Mouse (Mus musculus): ENCODE results near the gene Cib3. TPM values are rescaled to one million over a fixed set of nuclear protein-coding genes. Genes with fewer than 3 reads are reported as not detected.

Gene Cib3
- total RNA-seq, 2 experiments from 2014 or later: not detected

DNA sequence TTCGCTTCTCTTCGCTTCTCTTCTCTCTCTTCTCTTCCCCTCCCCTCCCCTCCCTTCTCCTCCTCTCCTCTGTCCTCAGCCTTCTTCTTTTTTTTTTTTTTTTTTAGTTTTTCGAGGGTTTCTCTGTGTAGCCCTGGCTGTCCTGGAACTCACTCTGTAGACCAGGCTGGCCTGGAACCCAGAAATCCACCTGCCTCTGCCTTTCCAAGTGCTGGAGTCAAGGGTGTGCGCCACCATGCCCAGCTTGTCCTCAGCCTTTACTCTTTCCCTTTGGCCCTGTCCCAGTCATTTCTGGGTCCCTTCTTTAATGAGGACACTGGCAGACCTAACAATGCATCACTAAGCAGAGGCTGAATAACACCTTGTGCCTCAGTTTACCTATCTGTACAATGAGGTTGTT, 899 bp upstream of the Cib3 start, which contains the start of gene Gm11034:
Gene Gm11034 (minus strand): TSS at position 101 of the 400 bp plus-strand sequence.
- no peak for ATAC-seq (replicated peaks; ENCODE audit: low FRiP score, low TSS enrichment, poor library complexity, severe bottlenecking)

DNA sequence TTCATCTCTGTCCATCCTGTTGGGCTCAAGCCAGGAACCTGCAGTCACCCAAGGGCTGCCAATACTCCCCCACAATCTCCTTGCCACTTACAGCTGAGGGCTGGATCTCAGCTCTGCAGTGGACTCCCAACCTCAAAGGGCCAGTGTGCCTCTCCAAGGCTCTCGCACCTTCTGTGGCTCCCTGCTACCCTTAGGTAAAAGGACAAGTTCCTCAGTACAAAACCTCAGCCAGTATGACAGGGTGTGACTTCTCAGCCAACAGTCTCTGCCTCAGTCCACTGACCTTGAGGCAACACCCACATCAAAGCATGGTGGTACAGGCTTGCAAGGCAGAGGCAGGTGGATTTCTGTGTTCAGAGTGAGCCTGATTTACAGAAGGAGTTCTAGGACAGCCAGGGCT, 791 bp downstream of the Cib3 start:
- ATAC-seq (replicated peaks; ENCODE audit: low FRiP score, low TSS enrichment, poor library complexity, severe bottlenecking): no peak

GRCm38 (mm10) chr8:72210710-72211109, 1.9 kb downstream of the Cib3 start:
- ATAC-seq (replicated peaks; ENCODE audit: low FRiP score, low TSS enrichment, poor library complexity, severe bottlenecking): no peak

GRCm38 (mm10) chr8:72210222-72210621, 2.4 kb downstream of the Cib3 start:
- ATAC-seq (replicated peaks; ENCODE audit: low FRiP score, low TSS enrichment, poor library complexity, severe bottlenecking): no peak

DNA sequence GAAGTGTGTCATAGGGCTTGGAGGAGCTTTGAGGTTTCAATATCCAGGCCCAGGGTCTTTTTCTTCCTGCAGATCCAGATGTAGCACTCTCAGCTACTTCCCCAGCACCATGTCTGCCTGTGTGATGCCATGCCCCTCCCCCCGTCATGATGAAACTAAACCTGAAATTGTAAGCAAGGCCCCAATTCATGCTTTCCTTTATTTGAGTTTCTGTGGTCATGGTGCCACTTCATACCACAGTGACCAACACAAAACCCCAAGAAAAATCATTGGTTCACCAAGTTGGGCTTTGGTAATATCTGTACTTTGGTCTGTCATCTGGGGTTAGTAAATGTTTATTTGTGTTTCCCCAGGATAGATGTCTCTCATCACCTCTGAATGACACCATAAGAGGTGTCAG, 4.1 kb downstream of the Cib3 start:
- ATAC-seq (replicated peaks; ENCODE audit: low FRiP score, low TSS enrichment, poor library complexity, severe bottlenecking): no peak

DNA sequence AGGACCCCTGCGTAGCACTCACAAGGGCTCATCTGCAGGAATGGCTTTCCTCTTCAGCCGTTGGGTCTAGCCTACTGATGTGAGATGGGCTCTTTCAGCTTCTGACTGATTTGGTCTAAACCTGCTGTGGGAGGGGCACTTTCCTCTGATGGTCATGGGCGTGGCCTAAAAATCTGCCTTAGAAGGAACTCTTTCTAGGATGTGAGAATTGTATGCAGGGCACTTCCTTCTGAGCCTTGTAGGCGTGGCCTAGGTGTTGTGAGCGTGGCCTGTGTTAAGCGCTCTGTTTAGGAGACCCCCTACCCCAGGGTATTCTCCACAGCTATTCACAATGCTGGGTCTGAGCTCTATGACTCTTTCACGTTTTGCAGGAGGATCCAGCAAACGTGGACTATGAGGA, 14.6 kb downstream of the Cib3 start:
- ATAC-seq (replicated peaks; ENCODE audit: low FRiP score, low TSS enrichment, poor library complexity, severe bottlenecking): no peak; the same call in 1 of the 2 replicates

DNA sequence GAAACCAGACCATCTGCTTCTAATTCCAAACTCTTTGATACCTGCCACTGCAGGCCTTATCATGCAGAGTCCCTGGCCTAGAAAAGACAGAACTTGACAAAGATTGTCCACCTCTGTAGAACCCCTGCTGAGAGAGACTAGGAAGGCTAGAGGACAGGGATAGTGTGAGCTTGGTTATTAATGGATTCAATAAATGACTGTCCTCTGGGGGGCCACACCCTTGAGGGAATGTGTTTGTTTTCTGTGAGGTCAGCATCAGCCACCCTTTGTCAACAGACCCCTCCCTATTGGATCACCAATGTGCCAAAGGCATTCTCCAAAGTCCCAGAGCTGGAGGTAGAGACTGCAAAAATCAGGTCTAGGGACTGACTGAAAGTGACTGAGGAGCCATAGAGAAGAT, 20.6 kb downstream of the Cib3 start:
- no peak for ATAC-seq (replicated peaks; ENCODE audit: low FRiP score, low TSS enrichment, poor library complexity, severe bottlenecking)

DNA sequence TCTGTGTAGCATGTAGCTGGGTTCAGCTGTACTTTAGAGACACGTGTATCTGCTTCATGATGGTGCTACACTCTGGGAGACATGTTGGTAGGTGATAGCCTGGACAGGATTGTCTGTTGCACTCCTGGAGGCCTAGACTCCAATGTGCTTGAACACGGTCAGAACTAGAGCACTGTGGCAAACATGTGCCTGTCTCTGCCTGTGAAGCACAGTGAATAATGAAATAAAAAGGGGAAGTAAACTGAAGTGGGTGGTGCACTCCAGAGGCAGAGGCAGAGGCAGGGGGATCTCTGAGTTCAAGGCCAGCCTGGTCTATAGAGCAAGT, 22.5 kb downstream of the Cib3 start:
- peak; percentile 41 for ATAC-seq (replicated peaks; ENCODE audit: low FRiP score, low TSS enrichment, poor library complexity, severe bottlenecking)

DNA sequence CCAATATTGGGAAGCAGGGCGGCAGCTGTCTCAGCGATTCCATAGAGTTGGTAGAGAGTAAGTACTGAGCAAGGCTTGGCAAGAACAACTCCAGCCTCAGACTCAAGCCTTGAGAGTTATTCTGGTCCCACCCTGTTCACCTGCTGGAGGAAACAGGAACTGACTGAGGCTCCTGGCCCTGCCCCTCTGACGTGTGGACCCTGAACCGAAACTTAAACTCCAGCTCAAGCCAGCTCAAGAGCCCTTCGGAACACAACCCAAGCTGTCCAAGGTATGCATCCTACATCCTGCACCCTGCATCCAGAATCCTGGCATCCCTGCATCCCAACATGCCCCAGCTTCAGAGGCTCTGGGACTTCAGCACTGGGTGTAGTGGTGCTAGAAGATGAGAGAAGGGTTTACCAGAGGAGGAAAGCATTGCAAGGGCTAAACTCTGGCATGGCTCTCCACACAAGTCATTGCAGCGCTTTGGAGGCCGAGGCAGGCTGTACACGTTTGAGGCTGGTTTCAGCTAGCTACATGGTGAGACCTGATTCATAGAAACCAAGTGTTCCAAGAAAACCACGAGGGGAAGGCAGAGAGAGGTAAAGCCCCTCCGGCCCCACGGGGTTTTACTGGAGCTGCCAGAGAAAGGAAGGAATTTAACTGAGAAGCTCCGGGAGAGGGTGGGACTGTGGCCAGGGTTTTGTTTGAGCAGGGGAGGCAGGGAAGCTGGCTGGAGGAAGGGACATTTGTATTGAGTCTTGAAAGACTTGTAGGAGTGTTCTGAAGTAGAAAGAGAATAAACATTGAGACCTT, 23.0 kb downstream of the Cib3 start, which contains the start of gene Hsh2d:
Gene Hsh2d (plus strand): TSS at position 222 of the 798 bp plus-strand sequence.
- ATAC-seq (replicated peaks; ENCODE audit: low FRiP score, low TSS enrichment, poor library complexity, severe bottlenecking): peak; percentile 98

- no peak for ATAC-seq (replicated peaks; ENCODE audit: low FRiP score, low TSS enrichment, poor library complexity, severe bottlenecking)
Observed at GRCm38 (mm10) chr8:72187793-72188331, 24.8 kb downstream of the Cib3 start.

GRCm38 (mm10) chr8:72183554-72184202, 29.0 kb downstream of the Cib3 start:
- ATAC-seq (replicated peaks; ENCODE audit: low FRiP score, low TSS enrichment, poor library complexity, severe bottlenecking): 0 out of 2 replicates have a peak, but pooled peaks have one; percentile 50

DNA sequence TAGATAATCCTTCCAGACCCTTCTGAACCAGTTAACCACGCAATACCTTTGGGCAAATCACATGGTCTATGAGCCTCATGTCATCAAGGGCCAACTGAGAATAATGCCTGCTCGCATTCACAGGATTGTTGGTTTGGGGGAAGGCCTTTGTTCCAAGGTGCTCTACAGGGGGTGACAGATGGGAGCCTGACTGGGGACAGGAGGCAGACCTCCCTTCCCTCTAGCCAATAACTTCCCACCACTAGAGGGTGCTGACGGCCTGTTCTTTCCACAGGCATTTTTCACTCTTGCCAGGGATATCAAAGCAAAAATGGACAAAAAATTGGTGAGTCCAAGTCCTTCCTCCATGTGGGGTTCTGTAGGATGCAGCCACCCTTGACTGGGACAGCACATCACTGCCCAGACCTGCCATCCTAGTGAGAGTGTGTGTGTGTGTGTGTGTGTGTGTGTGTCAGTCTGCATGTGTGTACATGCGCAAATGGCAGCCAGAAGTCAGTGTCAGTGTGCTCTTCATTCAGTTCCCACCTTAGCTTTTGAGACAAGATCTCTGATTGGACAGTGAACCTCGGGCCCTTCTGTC, 35.2 kb downstream of the Cib3 start:
- ATAC-seq (replicated peaks; ENCODE audit: low FRiP score, low TSS enrichment, poor library complexity, severe bottlenecking): peak; percentile 69

DNA sequence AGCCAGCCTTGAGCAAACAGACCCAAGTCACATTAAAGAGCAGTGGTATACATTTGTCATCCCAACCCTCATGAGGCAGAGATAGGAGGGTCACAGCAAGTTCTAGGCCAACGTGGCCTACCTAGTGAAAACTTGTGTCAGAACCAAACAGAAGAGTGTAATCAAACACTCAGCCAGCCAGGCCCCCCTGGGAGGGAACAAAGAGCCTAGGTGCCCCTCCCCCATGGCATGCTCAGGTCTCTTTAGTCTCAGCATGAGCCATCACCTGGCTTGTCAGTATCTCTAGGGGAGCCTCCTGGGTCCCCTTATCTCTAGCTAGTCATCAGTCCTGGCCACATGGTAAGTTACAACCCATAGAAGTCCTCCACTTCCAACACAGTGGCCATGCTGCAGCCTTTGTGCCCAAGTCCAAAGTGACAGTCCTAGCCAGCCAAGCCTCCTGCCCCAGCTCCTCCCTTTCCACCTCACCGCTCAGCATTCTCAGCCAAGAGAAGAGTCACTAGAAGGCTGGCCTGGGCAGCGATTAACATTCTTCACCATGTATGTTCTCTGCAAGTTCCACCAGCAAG, 42.9 kb downstream of the Cib3 start:
- ATAC-seq (replicated peaks; ENCODE audit: low FRiP score, low TSS enrichment, poor library complexity, severe bottlenecking): 0 out of 2 replicates have a peak, but pooled peaks have one; percentile 28

DNA sequence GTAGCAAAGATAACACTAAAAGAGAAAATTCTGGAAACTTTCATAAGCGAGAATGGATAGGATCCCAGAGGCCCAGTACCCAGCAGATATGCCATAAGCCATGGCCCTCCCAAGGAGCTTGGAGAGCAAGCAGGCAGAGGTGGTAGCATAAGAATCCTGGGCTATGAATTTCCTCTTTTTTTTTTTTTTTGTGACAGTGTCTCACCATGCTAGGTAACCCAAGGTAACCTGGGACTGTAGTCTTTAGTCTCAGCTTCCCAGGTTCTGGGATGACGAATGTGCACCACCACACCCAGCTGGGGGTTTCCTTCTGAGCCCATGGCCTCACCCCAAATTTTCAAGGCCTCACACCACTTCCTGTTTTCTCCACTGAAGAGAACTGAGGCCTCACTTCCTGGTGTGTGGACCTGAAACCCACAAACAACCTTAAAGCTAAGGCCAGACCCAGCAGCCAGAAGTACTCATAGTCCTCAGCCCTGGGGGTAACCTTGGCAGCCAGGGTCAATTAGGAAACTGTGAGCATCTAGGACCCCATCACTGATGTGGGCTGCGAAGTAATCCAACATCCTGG, 43.5 kb downstream of the Cib3 start:
- ATAC-seq (replicated peaks; ENCODE audit: low FRiP score, low TSS enrichment, poor library complexity, severe bottlenecking): no peak

DNA sequence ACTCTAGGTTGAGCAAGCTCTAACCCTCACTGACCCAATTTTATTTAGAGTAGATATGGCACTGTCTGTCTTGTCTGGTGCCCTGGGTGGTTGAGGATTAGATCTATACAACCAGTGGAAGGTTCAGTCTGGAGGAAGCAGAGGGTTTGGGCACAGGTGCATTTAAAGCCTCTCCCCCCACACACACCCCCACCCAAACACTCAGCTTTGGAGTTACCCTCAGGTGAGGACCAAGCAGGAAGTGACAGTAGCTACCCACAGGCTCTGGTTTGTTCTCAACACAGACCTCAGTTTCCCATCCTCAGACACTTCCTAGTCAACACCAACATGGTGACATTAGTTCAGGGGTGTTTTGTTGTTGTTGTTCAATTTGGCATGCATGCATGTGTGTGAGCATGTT, 49.8 kb downstream of the Cib3 start:
- ATAC-seq (replicated peaks; ENCODE audit: low FRiP score, low TSS enrichment, poor library complexity, severe bottlenecking): no peak

GRCm38 (mm10) chr8:72160707-72161697, 51.6 kb downstream of the Cib3 start, which contains the start of gene Rab8a:
Gene Rab8a (plus strand): TSS chr8:72161200.
- ATAC-seq (replicated peaks; ENCODE audit: low FRiP score, low TSS enrichment, poor library complexity, severe bottlenecking): peak; percentile 95

DNA sequence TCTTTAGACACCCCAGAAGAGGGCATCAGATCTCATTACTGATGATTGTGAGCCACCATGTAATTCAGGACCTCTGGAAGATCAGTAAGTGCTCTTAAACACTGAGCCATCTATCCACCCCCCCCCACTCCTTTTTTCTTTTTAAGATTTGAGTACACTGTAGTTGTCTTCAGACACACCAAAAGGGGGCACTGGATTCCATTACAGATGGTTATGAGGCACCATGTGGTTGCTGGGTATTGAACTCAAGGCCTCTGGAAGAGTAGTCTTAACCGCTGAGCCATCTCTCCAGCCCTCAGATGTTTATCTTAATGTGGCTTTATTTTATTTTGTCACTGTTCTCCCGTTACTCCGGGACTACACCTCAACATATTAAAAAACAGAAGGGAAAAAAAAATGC, 52.6 kb downstream of the Cib3 start:
- no peak for ATAC-seq (replicated peaks; ENCODE audit: low FRiP score, low TSS enrichment, poor library complexity, severe bottlenecking)

- no peak for ATAC-seq (replicated peaks; ENCODE audit: low FRiP score, low TSS enrichment, poor library complexity, severe bottlenecking)
Observed at GRCm38 (mm10) chr8:72158726-72159125, 53.9 kb downstream of the Cib3 start.
